Mouse (Mus musculus): ENCODE data around the gene Olr1.
"Not testable (repeated sequence)": the region's sequence is repeated elsewhere in the genome, so short reads cannot be mapped to it uniquely, and the experiment has no call there.

The Olr1 gene

GRCm38 (mm10) chr6:129512367-129512766, 5.4 kb upstream of the Olr1 start, which contains the start of gene Tmem52b:
TSS of gene Tmem52b (plus strand) at chr6:129512555.
- DNase-seq (ENCODE audit: low read depth, low spot score): no peak

GRCm38 (mm10) chr6:129510120-129510911, 3.4 kb upstream of the Olr1 start:
- no peak for DNase-seq (ENCODE audit: low read depth, low spot score)

- no peak for DNase-seq (ENCODE audit: low read depth, low spot score)
Observed at GRCm38 (mm10) chr6:129503471-129503870, 3.5 kb downstream of the Olr1 start.

GRCm38 (mm10) chr6:129499516-129499915, 7.4 kb downstream of the Olr1 start:
- not testable (repeated sequence) for DNase-seq (ENCODE audit: low read depth, low spot score)

GRCm38 (mm10) chr6:129497345-129498218, 9.4 kb downstream of the Olr1 start:
- no peak for DNase-seq (ENCODE audit: low read depth, low spot score)

- DNase-seq (ENCODE audit: low read depth, low spot score): no peak
Observed at GRCm38 (mm10) chr6:129494924-129495323, 12.0 kb downstream of the Olr1 start.

- peak; percentile 2 for DNase-seq (ENCODE audit: low read depth, low spot score)
Observed at GRCm38 (mm10) chr6:129480089-129480958, 26.6 kb downstream of the Olr1 start.

GRCm38 (mm10) chr6:129476404-129477126, 30.4 kb downstream of the Olr1 start:
- no peak for DNase-seq (ENCODE audit: low read depth, low spot score)

- DNase-seq (ENCODE audit: low read depth, low spot score): no peak
Observed at GRCm38 (mm10) chr6:129472627-129473026, 34.3 kb downstream of the Olr1 start.

- no peak for DNase-seq (ENCODE audit: low read depth, low spot score)
Observed at GRCm38 (mm10) chr6:129471386-129471785, 35.6 kb downstream of the Olr1 start.

- no peak for DNase-seq (ENCODE audit: low read depth, low spot score)
Observed at GRCm38 (mm10) chr6:129451411-129452039, 55.4 kb downstream of the Olr1 start, which contains the start of gene Clec1a. TSS of gene Clec1a (minus strand) at chr6:129452000.

GRCm38 (mm10) chr6:129449743-129450142, 57.2 kb downstream of the Olr1 start:
- no peak for DNase-seq (ENCODE audit: low read depth, low spot score)

- no peak for DNase-seq (ENCODE audit: low read depth, low spot score)
Observed at GRCm38 (mm10) chr6:129438033-129438432, 68.9 kb downstream of the Olr1 start.

GRCm38 (mm10) chr6:129436025-129436424, 70.9 kb downstream of the Olr1 start:
- DNase-seq (ENCODE audit: low read depth, low spot score): no peak
